Mouse (Mus musculus): ENCODE measurements around the gene Casz1.
A peak's percentile ranks its signal among the peaks of the same experiment; 100 is the strongest.

Gene Casz1

DNA sequence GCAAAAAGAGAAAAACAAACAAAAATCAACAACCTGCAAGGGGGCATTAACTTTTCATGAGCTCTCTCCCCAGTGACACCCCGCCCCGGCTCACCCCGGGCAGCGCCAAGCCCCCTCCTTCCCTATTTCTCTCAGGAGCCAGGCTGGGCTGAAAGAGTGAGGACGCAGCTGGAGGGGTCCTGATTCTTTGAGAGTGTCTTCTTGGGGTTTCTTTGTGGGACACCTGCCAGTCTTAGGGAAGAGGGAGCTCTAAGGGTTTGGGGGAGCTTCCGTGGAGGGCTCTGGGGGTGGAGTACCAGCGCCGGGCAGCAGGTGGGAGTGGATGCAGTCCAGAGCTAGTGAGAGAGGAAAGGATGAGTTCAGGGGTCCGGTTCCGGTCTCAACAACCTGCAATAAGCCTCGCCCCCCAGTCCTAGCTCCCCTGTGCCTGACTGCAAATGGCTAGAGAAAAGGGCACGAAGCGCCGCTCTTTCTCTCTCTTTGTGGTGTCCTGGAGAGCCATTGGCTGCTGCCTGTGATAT lies 32.8 kb upstream of the Casz1 start:
- TF ChIP-seq POU5F1 (IDR thresholded peaks at IDR 0.05; ENCODE audit: borderline replicate concordance, low read length) (no peak), NANOG (IDR thresholded peaks at IDR 0.05; ENCODE audit: borderline replicate concordance, low read length) (no peak), CTCF (conservative IDR thresholded peaks at IDR 0.05; ENCODE audit: low read length) (no peak)
- H3K9me3 ChIP-seq (ENCODE audit: low read length) = no peaks in the 10 kb centered on the region

GRCm38 (mm10) chr4:148772658-148773057 lies 31.6 kb upstream of the Casz1 start:
- Histone ChIP-seq H3K9me3 (ENCODE audit: low read length) (no peaks in the 10 kb centered on the region), H3K36me3 (ENCODE audit: insufficient read depth, low read length) (no peaks in the 10 kb centered on the region), H3K4me1 (replicated peaks; ENCODE audit: low read depth, low read length) (peaks cover 48% of the 10 kb centered on the region), H3K27me3 (ENCODE audit: insufficient read depth, low read length) (peaks cover 72% of the 10 kb centered on the region), H3K4me3 (replicated peaks; ENCODE audit: low read length) (no peak overlapping the region)
- TF ChIP-seq NANOG (IDR thresholded peaks at IDR 0.05; ENCODE audit: borderline replicate concordance, low read length) (no peak), CTCF (conservative IDR thresholded peaks at IDR 0.05; ENCODE audit: low read length) (no peak), POU5F1 (IDR thresholded peaks at IDR 0.05; ENCODE audit: borderline replicate concordance, low read length) (no peak)

More for the DNA sequence above, 32.8 kb upstream of the Casz1 start:
- H3K36me3 ChIP-seq (ENCODE audit: insufficient read depth, low read length) = no peaks in the 10 kb centered on the region
- H3K27me3 ChIP-seq (ENCODE audit: insufficient read depth, low read length) = peaks cover 70% of the 10 kb centered on the region
- H3K4me1 ChIP-seq (replicated peaks; ENCODE audit: low read depth, low read length) = peaks cover 49% of the 10 kb centered on the region
- peak overlapping the region; percentile 51; the same call in 1 of the 2 replicates for H3K4me3 ChIP-seq (replicated peaks; ENCODE audit: low read length)

DNA sequence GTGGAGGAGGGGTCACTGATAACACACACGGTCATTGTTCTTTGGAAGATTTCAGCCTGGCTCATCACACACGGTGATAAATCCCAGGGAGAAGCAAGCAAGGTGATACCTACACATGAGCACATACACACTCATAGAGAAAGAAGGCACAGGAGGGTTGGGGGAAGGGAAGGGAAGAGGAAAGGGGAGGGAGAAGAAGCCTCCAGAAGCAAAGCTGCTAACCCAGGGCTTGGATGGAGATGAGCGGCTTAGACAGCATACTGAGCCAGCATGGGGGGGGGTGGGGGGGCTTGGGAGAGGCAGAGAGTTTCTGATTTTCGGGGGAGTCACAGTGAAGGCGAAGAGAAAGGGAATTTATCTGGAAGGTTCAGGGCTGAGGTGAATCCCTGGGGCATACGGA lies 30.2 kb upstream of the Casz1 start:
- TF ChIP-seq CTCF (conservative IDR thresholded peaks at IDR 0.05; ENCODE audit: low read length) (no peak), NANOG (IDR thresholded peaks at IDR 0.05; ENCODE audit: borderline replicate concordance, low read length) (no peak), POU5F1 (IDR thresholded peaks at IDR 0.05; ENCODE audit: borderline replicate concordance, low read length) (no peak)
- Histone ChIP-seq H3K36me3 (ENCODE audit: insufficient read depth, low read length) (no peaks in the 10 kb centered on the region), H3K9me3 (ENCODE audit: low read length) (no peaks in the 10 kb centered on the region), H3K4me1 (replicated peaks; ENCODE audit: low read depth, low read length) (peaks cover 35% of the 10 kb centered on the region), H3K4me3 (replicated peaks; ENCODE audit: low read length) (no peak overlapping the region), H3K27me3 (ENCODE audit: insufficient read depth, low read length) (peaks cover 78% of the 10 kb centered on the region)

- TF ChIP-seq POU5F1 (IDR thresholded peaks at IDR 0.05; ENCODE audit: borderline replicate concordance, low read length) (no peak), CTCF (conservative IDR thresholded peaks at IDR 0.05; ENCODE audit: low read length) (no peak), NANOG (IDR thresholded peaks at IDR 0.05; ENCODE audit: borderline replicate concordance, low read length) (no peak)
- H3K9me3 ChIP-seq (ENCODE audit: low read length) = no peaks in the 10 kb centered on the region
- H3K4me1 ChIP-seq (replicated peaks; ENCODE audit: low read depth, low read length) = peaks cover 31% of the 10 kb centered on the region
- no peak overlapping the region for H3K4me3 ChIP-seq (replicated peaks; ENCODE audit: low read length)
- H3K36me3 ChIP-seq (ENCODE audit: insufficient read depth, low read length) = no peaks in the 10 kb centered on the region
- H3K27me3 ChIP-seq (ENCODE audit: insufficient read depth, low read length) = peaks cover 64% of the 10 kb centered on the region
Observed at GRCm38 (mm10) chr4:148775476-148776269, 28.6 kb upstream of the Casz1 start.

DNA sequence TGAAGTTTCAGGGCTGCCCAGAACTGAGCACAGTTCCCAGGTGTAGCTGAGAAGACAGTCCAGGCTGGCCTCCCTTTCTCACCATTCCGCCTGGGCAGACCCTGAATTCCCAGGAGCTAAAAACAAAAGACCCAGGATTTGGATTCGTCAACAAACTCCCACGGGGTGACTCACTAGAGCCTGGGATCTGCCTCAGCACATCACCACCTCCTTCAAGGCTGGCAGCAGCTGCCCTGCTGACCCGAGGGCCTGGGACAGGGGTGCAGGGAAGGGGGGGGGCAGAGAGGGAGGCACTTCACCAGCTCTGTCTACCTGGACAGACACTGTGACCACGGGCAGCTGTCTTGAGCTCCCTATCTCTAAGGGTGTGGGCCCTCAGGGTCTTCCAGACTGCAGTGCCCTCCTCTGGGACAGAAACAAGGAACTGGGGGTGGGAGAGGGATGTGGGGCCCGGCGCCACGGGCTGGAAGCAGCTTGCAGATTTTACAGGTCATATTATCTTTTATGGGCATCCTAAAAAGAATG lies 24.1 kb upstream of the Casz1 start:
- no peaks in the 10 kb centered on the region for H3K9me3 ChIP-seq (ENCODE audit: low read length)
- peaks cover 31% of the 10 kb centered on the region for H3K27me3 ChIP-seq (ENCODE audit: insufficient read depth, low read length)
- no peaks in the 10 kb centered on the region for H3K36me3 ChIP-seq (ENCODE audit: insufficient read depth, low read length)
- H3K4me1 ChIP-seq (replicated peaks; ENCODE audit: low read depth, low read length) = peaks cover 11% of the 10 kb centered on the region
- H3K4me3 ChIP-seq (replicated peaks; ENCODE audit: low read length) = no peak overlapping the region
- TF ChIP-seq POU5F1 (IDR thresholded peaks at IDR 0.05; ENCODE audit: borderline replicate concordance, low read length) (no peak), NANOG (IDR thresholded peaks at IDR 0.05; ENCODE audit: borderline replicate concordance, low read length) (no peak), CTCF (conservative IDR thresholded peaks at IDR 0.05; ENCODE audit: low read length) (no peak)

- no peaks in the 10 kb centered on the region for H3K36me3 ChIP-seq (ENCODE audit: insufficient read depth, low read length)
- peaks cover 13% of the 10 kb centered on the region for H3K4me1 ChIP-seq (replicated peaks; ENCODE audit: low read depth, low read length)
- H3K9me3 ChIP-seq (ENCODE audit: low read length) = no peaks in the 10 kb centered on the region
- H3K27me3 ChIP-seq (ENCODE audit: insufficient read depth, low read length) = peaks cover 24% of the 10 kb centered on the region
- no peak for TF ChIP-seq NANOG (IDR thresholded peaks at IDR 0.05; ENCODE audit: borderline replicate concordance, low read length)
- TF ChIP-seq POU5F1 (IDR thresholded peaks at IDR 0.05; ENCODE audit: borderline replicate concordance, low read length) = no peak
- TF ChIP-seq CTCF (conservative IDR thresholded peaks at IDR 0.05; ENCODE audit: low read length) = no peak
- H3K4me3 ChIP-seq (replicated peaks; ENCODE audit: low read length) = no peak overlapping the region
Observed at GRCm38 (mm10) chr4:148781516-148781915, 22.7 kb upstream of the Casz1 start.

DNA sequence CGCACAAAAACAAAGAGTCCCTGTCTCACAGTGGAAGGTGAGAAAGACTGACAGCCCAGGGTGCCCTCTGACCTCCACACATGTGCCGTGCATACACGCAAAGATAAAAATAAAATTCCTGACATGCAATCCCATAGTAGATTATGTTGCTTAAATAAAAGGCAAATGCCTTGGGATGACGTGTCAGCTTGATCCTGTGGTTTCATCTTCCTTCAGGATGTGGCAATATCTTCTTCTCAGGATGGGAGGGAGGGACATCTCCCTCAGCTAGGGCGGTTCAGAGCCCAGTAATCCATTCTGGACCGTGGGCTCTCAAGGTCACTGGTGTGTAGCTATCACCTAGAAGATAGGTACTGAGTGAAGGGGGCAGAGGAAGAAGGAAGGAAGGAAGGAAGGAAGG lies 21.3 kb upstream of the Casz1 start:
- TF ChIP-seq POU5F1 (IDR thresholded peaks at IDR 0.05; ENCODE audit: borderline replicate concordance, low read length) (no peak), NANOG (IDR thresholded peaks at IDR 0.05; ENCODE audit: borderline replicate concordance, low read length) (no peak), CTCF (conservative IDR thresholded peaks at IDR 0.05; ENCODE audit: low read length) (no peak)
- Histone ChIP-seq H3K9me3 (ENCODE audit: low read length) (no peaks in the 10 kb centered on the region), H3K36me3 (ENCODE audit: insufficient read depth, low read length) (no peaks in the 10 kb centered on the region), H3K4me3 (replicated peaks; ENCODE audit: low read length) (no peak overlapping the region), H3K4me1 (replicated peaks; ENCODE audit: low read depth, low read length) (peaks cover 21% of the 10 kb centered on the region), H3K27me3 (ENCODE audit: insufficient read depth, low read length) (peaks cover 32% of the 10 kb centered on the region)

DNA sequence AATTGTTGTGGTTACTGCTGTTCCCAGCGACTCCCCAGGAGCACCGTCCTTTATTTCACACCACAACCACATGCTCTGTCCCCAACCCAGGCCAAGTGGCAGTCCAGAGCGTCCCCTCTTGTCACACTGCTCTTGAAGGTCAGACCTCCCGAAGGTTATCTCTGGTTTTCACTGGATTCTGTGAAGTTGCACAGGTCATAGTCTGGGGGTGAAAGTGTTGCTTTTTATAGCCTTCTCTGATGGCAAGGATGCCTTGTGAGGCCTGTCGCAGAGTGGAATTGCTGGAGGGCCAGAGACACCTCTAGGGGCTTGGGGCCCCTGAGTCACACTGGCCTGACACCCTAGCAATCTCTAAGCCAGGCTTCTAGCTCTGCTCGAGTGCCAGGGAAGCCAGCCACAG lies 20.5 kb upstream of the Casz1 start:
- no peak for TF ChIP-seq NANOG (IDR thresholded peaks at IDR 0.05; ENCODE audit: borderline replicate concordance, low read length)
- no peak for TF ChIP-seq CTCF (conservative IDR thresholded peaks at IDR 0.05; ENCODE audit: low read length)
- no peak for TF ChIP-seq POU5F1 (IDR thresholded peaks at IDR 0.05; ENCODE audit: borderline replicate concordance, low read length)
- Histone ChIP-seq H3K4me1 (replicated peaks; ENCODE audit: low read depth, low read length) (peaks cover 27% of the 10 kb centered on the region), H3K9me3 (ENCODE audit: low read length) (no peaks in the 10 kb centered on the region), H3K4me3 (replicated peaks; ENCODE audit: low read length) (no peak overlapping the region), H3K36me3 (ENCODE audit: insufficient read depth, low read length) (no peaks in the 10 kb centered on the region), H3K27me3 (ENCODE audit: insufficient read depth, low read length) (peaks cover 26% of the 10 kb centered on the region)

Data from E14TG2a.4 (cell line).